Mouse (Mus musculus) liver, adult 2 months (tissue): ENCODE results near the gene Radil.

Source experiments
- CTCF ChIP-seq: fragments of 200-500 bp; IDR thresholded peaks from 2 replicates; pipeline ENCODE4 v1.5.1; 2011; ENCODE audit warnings: low read depth, low read length, control low read depth
- POLR2A ChIP-seq: fragments of 200-500 bp; IDR thresholded peaks from 2 replicates; pipeline ENCODE4 v1.6.1; 2011; ENCODE audit warnings: low read length, control low read depth; ENCODE audit not compliant: insufficient read depth; ENCODE audit errors: extremely low read depth

DNA sequence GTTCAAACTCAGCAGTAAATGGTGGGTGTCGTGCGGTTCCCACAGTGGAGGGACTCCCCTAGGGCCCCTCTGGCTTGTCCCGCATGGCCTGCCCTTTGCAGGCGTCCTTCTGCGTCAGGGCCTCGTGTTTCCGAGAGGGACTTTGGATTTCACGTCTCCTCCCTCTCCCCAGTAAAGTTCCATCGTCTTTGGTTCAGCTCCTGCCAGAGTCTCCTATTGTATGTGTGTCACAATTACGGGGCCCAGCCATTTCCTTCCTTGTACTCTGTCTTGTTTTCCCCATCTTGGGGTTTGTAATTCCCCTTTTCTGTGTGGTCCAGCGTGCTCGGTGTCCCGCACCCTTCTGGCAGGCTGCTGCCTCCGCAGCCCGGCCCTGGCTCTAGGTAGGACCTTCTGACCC, 107.4 kb downstream of the Radil start:
- no peak for TF ChIP-seq CTCF
- no peak for TF ChIP-seq POLR2A
